Mouse (Mus musculus): ENCODE results near the gene Mrpl2.

The Mrpl2 gene

GRCm38 (mm10) chr17:46628471-46628790 is 17.6 kb upstream of the Mrpl2 start:
- DNase-seq, result no peak

GRCm38 (mm10) chr17:46628791-46629684 is 17.0 kb upstream of the Mrpl2 start, which contains the start of gene Ptk7:
Gene Ptk7 (minus strand): TSS chr17:46629504.
- peak; percentile 44 for DNase-seq

DNA sequence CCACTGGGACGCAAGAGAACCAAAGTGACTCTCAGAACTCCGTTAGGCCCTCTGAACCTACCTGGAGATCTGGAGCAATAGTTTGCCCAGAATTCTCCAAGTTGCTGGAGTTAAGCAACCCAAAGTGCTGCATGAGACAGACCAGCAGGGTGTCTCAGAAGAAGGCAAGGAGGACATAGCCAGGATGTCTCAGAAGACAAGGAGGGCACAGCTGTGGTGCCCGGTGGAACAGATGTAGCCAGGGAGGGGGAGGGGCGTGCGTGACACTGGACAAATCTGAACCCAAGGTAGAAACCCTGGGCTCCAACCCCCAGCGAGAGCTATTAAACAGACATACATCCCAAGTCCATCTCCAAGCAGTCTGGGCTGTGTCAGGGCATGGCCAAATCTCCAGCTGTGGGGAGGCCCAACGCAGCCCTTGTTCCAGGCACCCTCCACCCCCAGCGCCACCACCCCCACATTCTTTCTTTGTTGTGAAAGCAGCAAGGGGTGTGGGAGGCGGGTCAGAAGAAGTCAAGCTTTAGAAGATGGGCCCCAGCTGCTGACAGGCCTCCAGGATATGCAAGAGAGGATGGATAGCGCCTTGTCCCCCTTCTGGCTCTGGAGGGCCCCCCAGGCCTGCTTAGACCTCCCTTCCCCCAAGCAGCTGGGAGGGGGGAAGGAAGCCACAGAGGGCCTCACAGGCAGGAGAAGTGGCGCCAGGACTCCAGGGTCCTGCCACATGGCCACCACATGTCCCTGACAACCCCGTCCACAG is 16.2 kb upstream of the Mrpl2 start:
- DNase-seq, result peak; percentile 38

GRCm38 (mm10) chr17:46636831-46637523 is 9.1 kb upstream of the Mrpl2 start:
- DNase-seq, result peak; percentile 69

- DNase-seq, result no peak
These were observed 6.1 kb upstream of the Mrpl2 start for GRCm38 (mm10) chr17:46639929-46640328.

GRCm38 (mm10) chr17:46642060-46642459 is 4.0 kb upstream of the Mrpl2 start:
- DNase-seq, result no peak

DNA sequence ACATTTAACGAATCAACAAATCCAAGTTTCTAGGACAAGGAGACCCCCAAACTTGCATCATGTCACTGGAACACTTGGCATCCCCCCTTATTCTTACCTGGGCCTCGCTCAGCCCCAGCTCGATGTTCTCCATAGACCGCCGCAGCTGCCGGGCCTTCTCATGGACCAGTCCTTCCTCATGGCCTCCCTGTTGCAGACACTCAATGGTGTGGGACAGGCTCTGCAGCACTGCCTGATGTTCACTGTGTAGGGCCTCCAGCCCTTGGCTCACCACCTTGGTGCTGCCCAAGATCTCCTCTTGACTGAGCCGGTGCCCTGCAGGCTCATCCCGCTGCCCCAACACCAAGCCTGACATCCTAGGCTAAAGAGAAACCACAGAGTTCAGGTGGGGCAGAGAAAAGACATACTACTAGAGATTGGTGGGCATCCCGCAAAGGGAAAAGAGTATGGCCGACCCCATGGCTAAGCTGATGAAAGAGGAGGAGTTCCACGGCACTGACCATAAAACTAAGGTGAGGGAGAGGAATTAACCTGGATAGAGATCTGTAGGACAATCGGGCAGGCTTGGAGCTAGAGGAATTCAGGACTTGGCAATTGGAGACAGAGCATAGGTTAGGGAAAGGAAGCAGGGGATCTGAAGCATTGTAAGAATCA is 1.8 kb upstream of the Mrpl2 start:
- DNase-seq, result peak; percentile 5

GRCm38 (mm10) chr17:46644916-46645475 is 1.0 kb upstream of the Mrpl2 start:
- DNase-seq, result peak; percentile 87

DNA sequence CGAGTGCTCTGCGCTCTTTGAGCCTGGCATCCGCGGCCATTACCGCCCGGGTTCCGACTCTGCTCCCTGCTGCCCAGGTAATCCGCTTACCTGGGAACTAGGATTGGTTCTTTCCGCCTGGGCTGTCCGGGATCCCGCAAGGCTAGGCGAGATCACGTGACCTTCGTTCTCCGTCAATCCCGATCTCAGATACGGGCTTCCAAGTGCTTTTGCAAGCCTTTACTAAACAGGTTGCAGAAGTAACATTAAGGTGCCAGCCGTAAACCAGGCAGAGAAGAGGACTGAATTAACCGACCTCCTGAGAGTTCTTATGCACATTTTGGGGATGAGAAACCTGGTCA is 263 bp downstream of the Mrpl2 start:
- DNase-seq, result no peak

- DNase-seq, result no peak
These were observed 1.2 kb downstream of the Mrpl2 start for GRCm38 (mm10) chr17:46647279-46647678.

GRCm38 (mm10) chr17:46648436-46648835 is 2.4 kb downstream of the Mrpl2 start:
- no peak for DNase-seq

DNA sequence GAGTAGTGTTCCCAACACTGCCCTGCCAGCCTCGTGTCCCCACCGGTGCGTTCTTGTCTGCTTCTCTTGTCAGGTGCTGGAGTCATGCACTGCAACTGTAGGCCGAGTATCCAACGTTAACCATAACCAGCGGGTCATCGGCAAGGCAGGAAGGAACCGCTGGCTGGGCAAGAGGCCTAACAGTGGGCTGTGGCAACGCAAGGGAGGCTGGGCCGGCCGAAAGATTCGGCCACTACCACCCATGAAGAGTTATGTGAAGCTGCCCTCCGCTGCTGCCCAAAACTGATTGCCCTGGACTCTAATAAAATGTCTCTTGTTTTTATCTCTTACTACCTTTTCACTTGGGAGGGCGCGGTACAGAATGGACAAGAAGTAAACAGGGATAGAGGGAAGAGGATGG is 3.8 kb downstream of the Mrpl2 start:
- no peak for DNase-seq

DNA sequence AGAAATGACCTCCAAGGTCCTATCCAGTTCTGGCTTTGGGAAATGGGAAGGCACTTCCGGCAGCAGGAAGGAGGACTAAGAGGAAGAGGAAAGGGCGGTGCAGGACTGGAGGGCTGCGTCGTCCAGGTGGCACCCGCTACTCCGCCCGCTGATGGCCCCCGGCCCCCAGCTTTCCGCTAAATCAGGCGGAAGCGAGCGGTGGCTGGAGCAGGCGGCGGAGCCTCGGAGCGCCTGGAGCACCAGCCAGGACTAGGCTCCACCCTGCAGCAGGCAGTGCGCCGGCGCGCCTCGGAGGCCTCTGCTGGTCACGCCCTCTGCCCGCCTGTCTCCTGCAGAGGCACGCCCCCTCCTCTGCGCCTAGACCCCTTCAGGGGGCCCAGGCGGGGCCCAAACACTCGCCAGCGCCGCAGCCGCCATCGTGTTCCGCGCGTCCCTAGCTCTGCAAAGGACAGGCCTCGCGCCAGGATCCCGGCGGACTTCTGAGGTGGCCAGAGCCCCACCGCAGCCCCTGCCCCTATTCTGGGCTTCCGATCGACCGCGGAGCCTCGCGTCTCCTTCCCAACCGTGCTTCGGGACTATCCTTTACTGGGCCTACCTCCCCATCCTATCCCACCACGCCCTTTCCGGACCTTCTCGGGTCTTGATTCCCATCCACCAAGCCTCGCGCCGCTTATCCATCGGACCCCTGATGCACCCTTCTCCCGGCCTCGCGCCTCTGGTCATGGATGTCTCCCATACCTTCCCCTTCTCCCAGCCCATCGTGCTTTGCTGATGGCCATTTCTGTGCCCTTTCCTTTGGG is 4.4 kb downstream of the Mrpl2 start, which contains the start of gene Cul7:
Gene Cul7, plus strand, starts transcription at position 106 of the 800 bp plus-strand sequence.
- peak; percentile 89 for DNase-seq

- no peak for DNase-seq
These were observed 5.3 kb downstream of the Mrpl2 start for GRCm38 (mm10) chr17:46651292-46651691.

GRCm38 (mm10) chr17:46651755-46652547 is 5.9 kb downstream of the Mrpl2 start:
- no peak for DNase-seq

GRCm38 (mm10) chr17:46656054-46656453 is 10.0 kb downstream of the Mrpl2 start:
- no peak for DNase-seq

- no peak for DNase-seq
These were observed 15.3 kb downstream of the Mrpl2 start for GRCm38 (mm10) chr17:46661351-46661750.

GRCm38 (mm10) chr17:46661981-46662380 is 16.0 kb downstream of the Mrpl2 start:
- DNase-seq, result no peak

GRCm38 (mm10) chr17:46662730-46663129 is 16.7 kb downstream of the Mrpl2 start:
- DNase-seq, result peak; percentile 21

DNA sequence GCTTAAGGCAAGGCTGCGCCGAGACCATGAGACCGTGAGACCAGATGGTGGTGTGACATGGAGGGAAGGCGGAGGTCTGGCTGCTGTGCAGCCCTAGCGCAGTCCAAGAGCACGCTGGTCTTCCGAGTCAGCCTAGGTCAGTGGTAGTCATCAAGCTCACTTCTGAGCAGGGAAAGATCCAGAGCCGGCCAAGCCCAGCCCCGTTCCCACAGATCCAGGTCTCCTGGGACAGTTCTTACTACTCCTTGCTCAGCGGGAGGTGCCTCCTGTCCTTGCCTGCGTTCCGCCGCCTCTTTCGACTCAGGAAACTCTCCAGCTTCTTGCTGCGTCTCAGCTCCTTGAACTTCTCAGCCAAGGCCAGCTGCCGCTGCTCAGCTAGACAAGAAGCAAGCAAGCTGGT is 21.7 kb downstream of the Mrpl2 start:
- DNase-seq, result no peak

GRCm38 (mm10) chr17:46669911-46670310 is 23.9 kb downstream of the Mrpl2 start:
- no peak for DNase-seq

Measured in kidney, adult 18-20 months (tissue).